21 mouse cellular contexts compared by ENCODE assay signal in the genomic region with DNA sequence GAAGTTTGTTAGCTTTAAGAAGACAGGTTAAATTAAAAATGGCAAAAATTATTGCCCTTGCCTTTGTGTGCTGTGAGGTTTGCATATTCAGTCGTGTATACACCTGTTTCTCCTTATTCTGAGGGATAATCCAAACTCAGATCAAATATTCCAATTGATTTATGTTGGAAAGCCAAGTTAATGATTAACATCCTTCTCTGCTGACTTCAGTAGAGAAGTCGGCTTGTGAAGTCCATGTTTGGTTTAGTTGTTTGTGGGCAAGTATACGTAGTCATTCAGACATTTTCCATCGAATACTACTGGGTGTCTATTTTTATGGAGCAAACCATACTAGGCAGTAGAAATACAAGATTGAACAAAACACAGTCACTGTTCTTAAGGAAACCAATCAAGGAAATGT.
"Had no signal": no experiment of that assay in that cellular context is flagged by ENCODE, and none has a peak within 500 bp of the region (broad histone marks: within the 10 kb centered on the region; RNA-seq: fewer than 3 reads in every experiment).

No protein-coding gene starts in this region.

- H3K4me1 ChIP-seq: limb, embryonic 12.5 days; midbrain, embryonic 10.5 days; midbrain, embryonic 13.5 days; neural tube, embryonic 13.5 days had no signal

- H3K27me3 ChIP-seq: kidney, embryonic 15.5 days; limb, embryonic 12.5 days; limb, embryonic 15.5 days; lung, embryonic 15.5 days; megakaryocyte, embryonic 14.5 days; midbrain, embryonic 13.5 days; neural tube, embryonic 13.5 days had no signal

- H3K4me2 ChIP-seq: kidney, embryonic 15.5 days; limb, embryonic 12.5 days; limb, embryonic 15.5 days; lung, embryonic 15.5 days; midbrain, embryonic 13.5 days; neural tube, embryonic 13.5 days had no signal

- H3K36me3 ChIP-seq: kidney, embryonic 15.5 days; limb, embryonic 12.5 days; limb, embryonic 15.5 days; lung, embryonic 15.5 days; midbrain, embryonic 10.5 days; midbrain, embryonic 13.5 days; neural tube, embryonic 13.5 days had no signal

- H3K27ac ChIP-seq: kidney, embryonic 15.5 days; limb, embryonic 12.5 days; limb, embryonic 15.5 days; liver, embryonic 14.5 days; lung, embryonic 15.5 days; midbrain, embryonic 10.5 days; midbrain, embryonic 13.5 days; neural tube, embryonic 13.5 days had no signal

- ATAC-seq: midbrain, embryonic 13.5 days; midbrain, embryonic 16.5 days had no signal

- H3K4me3 ChIP-seq: kidney, embryonic 15.5 days; limb, embryonic 12.5 days; limb, embryonic 15.5 days; lung, embryonic 15.5 days; megakaryocyte, embryonic 14.5 days; midbrain, embryonic 10.5 days; midbrain, embryonic 13.5 days; myocyte; neural tube, embryonic 13.5 days had no signal

- H3K9ac ChIP-seq: kidney, embryonic 15.5 days; limb, embryonic 12.5 days; limb, embryonic 15.5 days; liver, embryonic 14.5 days; lung, embryonic 15.5 days; midbrain, embryonic 13.5 days; neural tube, embryonic 13.5 days had no signal

- H3K9me3 ChIP-seq: kidney, embryonic 15.5 days; limb, embryonic 12.5 days; limb, embryonic 15.5 days; lung, embryonic 15.5 days; megakaryocyte, embryonic 14.5 days; midbrain, embryonic 10.5 days; midbrain, embryonic 13.5 days; neural tube, embryonic 13.5 days had no signal

- DNase-seq: kidney, adult 8-10 months; kidney, postnatal 10 days; kidney, postnatal 36 days; left cerebral cortex, postnatal 4 days; lung, adult 18-20 months; lung, postnatal 10 days; lung, postnatal 36 days; thymus, adult 2 months; thymus, postnatal 14 days; thymus, postnatal 4 days had no signal
